Mouse (Mus musculus) midbrain, postnatal 0 days (tissue): Measurements from ENCODE around the gene Shisa8. TPM values are rescaled to one million over a fixed set of nuclear protein-coding genes. Genes with fewer than 3 reads are reported as not detected.
A peak's percentile ranks its signal among the peaks of the same experiment; 100 is the strongest.

ENCODE experiments used
- ATAC-seq: fragments of 200-750 bp; cut with Nextera tagmentation; 2 replicates; pipeline ENCODE4 v1.8.0; 2017; ENCODE audit warnings: moderate number of reproducible peaks, mild to moderate bottlenecking, moderate TSS enrichment, moderate library complexity; ENCODE audit not compliant: low FRiP score
- DNase-seq: peaks from one replicate; pipeline ENCODE4 v3.0.0-alpha.2; 2015; ENCODE audit warnings: low spot score
- H3K27ac ChIP-seq: fragments of 300-500 bp; sonication (generic); 2 replicates; pipeline ENCODE4 v1.5.1; 2014; ENCODE audit warnings: low read depth, mild to moderate bottlenecking, low read length, mixed read lengths
- H3K27me3 ChIP-seq: fragments of 300-500 bp; sonication (generic); 2 replicates; pipeline ENCODE4 v1.6.1; 2014; ENCODE audit warnings: low read length, control low read depth, mixed read lengths; ENCODE audit not compliant: insufficient read depth
- H3K36me3 ChIP-seq: fragments of 300-500 bp; sonication (generic); 2 replicates; pipeline ENCODE4 v1.6.1; 2014; ENCODE audit warnings: low read length, control low read depth, mixed read lengths; ENCODE audit not compliant: insufficient read depth
- H3K4me1 ChIP-seq: fragments of 300-500 bp; sonication (generic); 2 replicates; pipeline ENCODE4 v1.6.1; 2014; ENCODE audit warnings: mild to moderate bottlenecking, control low read depth, antibody characterized with exemption, low read length, mixed read lengths; ENCODE audit not compliant: insufficient read depth
- H3K4me2 ChIP-seq: fragments of 300-500 bp; sonication (generic); 2 replicates; pipeline ENCODE4 v1.6.1; 2014; ENCODE audit warnings: low read depth, mild to moderate bottlenecking, low read length, mixed read lengths; ENCODE audit not compliant: poor library complexity, severe bottlenecking
- H3K4me3 ChIP-seq: fragments of 300-500 bp; sonication (generic); 2 replicates; pipeline ENCODE4 v1.5.1; 2014; ENCODE audit warnings: low read depth, mild to moderate bottlenecking, low read length, moderate library complexity
- H3K9ac ChIP-seq: fragments of 300-500 bp; sonication (generic); replicated peaks from 2 replicates; pipeline ENCODE4 v1.6.1; 2014; ENCODE audit warnings: mild to moderate bottlenecking, low read length, moderate library complexity, mixed read lengths; ENCODE audit not compliant: poor library complexity, severe bottlenecking
- H3K9me3 ChIP-seq: fragments of 300-500 bp; sonication (generic); 2 replicates; pipeline ENCODE4 v1.6.1; 2016; ENCODE audit warnings: low read length, control low read depth
- CTCF ChIP-seq: IDR thresholded peaks from 2 replicates; pipeline ENCODE4 v1.5.1; 2016; ENCODE audit warnings: antibody characterized with exemption, mild to moderate bottlenecking
- WGBS: fragments of 180-500 bp; shearing (Covaris S2); extraction: QIAGEN DNeasy Blood & Tissue Kit; methylation state at CpG from one replicate; pipeline ENCODE4 v1.1.7; 2014; 5-methylcytosine and 5-hydroxymethylcytosine counted together
- polyA plus RNA-seq: library from polyadenylated mRNA; unstranded; fragments of >200 nt; fragmentation: Nextera tagmentation; extraction: Ambion mirVana; gene quantifications from 2 replicates; pipeline ENCODE4 v1.2.1, GENCODE M21; 2015
- total RNA-seq: library from RNA; depleted of rRNA; stranded (reverse); fragments of >200 nt; gene quantifications from 2 replicates; pipeline ENCODE4 v1.2.3, GENCODE M21; 2014

Shisa8 gene
- total and polyA plus RNA-seq, 2 experiments from 2014 or later: 1.6 to 7.6 TPM

DNA sequence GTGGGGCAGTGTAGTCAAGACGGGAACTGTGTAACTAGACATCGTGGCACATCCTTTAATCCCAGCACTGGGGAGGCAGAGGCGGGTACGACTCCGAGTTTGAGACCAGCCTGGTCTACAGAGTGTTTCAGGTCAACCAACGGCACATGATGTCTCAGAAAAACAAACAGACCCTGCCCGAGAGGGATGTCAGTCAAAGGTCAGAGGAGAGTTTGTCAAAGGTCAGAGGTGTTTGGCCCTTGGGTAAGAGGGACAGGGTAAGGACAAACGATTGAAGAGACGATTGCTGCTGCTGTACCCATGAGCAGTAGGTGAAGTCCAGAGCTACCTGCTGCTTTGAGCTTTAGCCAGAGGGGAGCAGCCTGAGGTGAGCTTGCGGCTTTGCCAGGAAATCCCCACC is 29.0 kb downstream of the Shisa8 start:
- no peak overlapping the region for H3K27ac ChIP-seq
- no peaks in the 10 kb centered on the region for H3K27me3 ChIP-seq
- no peaks in the 10 kb centered on the region for H3K4me1 ChIP-seq
- no peak overlapping the region for H3K4me2 ChIP-seq
- no peak overlapping the region for H3K9ac ChIP-seq
- TF ChIP-seq CTCF: no peak
- no peak overlapping the region for H3K4me3 ChIP-seq
- WGBS: 87% methylated on average over 10 of the region's 10 CpGs
- DNase-seq (no peak), ATAC-seq (no peak)
- H3K36me3 ChIP-seq: peaks cover 92% of the 10 kb centered on the region
- H3K9me3 ChIP-seq: no peaks in the 10 kb centered on the region

DNA sequence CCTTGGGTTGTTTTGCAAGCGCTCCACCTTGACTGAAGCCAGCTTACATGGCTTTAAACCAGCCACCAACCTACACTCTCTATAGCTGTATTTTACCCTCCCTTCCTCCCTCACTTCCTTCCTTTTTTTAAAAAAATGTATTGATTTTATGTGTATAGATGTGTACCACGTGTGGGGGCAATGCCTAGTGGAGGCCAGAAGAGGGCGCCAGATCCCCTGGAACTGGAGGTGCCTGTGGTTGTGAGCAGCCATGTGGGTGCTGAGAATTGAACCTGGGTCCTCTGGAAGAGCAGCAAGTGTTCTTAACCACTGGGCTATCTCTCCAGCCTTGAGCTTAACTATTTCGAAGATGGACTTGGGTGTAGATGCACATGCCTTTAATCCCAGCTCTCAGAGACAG is 30.3 kb downstream of the Shisa8 start:
- Histone ChIP-seq H3K4me3 (no peak overlapping the region), H3K27me3 (no peaks in the 10 kb centered on the region), H3K4me2 (no peak overlapping the region), H3K4me1 (no peaks in the 10 kb centered on the region), H3K9me3 (no peaks in the 10 kb centered on the region), H3K9ac (no peak overlapping the region), H3K27ac (no peak overlapping the region), H3K36me3 (peaks cover 97% of the 10 kb centered on the region)
- no peak for DNase-seq
- 98% methylated on average over 4 of the region's 4 CpGs for WGBS
- TF ChIP-seq CTCF: peak; percentile 46; the same call in 1 of the 2 replicates
- no peak for ATAC-seq

DNA sequence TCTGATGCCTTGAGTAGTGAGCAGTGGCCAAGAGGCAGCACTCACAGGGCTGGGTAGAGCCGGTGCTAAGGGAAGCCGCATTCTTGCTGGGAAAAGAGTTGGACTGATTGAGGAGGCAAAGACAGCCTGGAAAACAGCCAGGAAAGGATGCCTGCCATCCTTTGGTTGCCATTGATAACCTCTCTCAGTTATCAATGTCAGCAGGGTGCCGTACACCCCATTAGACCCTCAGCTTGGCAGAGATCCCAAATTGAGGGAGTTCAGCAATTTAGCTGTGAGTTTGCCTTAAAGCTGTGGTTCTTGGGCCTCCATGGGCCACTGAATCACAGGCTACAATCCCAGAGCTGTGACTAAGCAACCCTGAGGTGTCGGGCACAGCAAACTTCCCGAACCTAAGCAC is 31.5 kb downstream of the Shisa8 start:
- Histone ChIP-seq H3K9me3 (no peaks in the 10 kb centered on the region), H3K27ac (no peak overlapping the region), H3K27me3 (no peaks in the 10 kb centered on the region), H3K36me3 (peaks cover 95% of the 10 kb centered on the region), H3K4me1 (no peaks in the 10 kb centered on the region), H3K4me3 (no peak overlapping the region), H3K4me2 (no peak overlapping the region), H3K9ac (no peak overlapping the region)
- 85% methylated on average over 5 of the region's 5 CpGs for whole genome bisulfite sequencing
- no peak for TF ChIP-seq CTCF
- no peak for ATAC-seq
- no peak for DNase-seq

DNA sequence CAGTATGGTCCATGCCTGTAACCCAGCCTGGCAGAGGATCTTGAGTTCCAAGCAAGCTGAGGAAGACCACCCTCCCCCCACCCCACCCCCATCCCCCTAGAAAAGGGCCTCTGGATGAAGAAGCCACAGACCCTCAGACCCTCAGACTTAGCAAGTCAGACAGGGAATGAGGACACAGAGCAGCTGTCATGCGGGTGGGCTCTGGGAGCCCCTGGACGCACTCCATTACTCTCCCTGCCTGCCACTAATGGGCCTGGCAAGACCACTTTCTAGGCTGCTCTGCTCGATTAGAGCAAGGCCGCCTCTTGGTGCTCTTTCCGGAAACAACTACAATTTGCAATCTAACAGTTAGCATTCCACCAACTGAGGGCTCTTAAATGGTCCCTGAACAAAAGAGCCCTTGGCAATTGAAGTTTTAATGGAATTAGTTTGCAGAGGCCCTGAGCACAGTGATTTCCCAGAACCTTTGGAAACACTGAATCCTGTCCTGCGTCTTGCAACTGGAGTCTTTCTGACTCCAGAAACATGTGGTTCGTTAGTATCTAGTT is 34.8 kb downstream of the Shisa8 start:
- Histone ChIP-seq H3K27me3 (no peaks in the 10 kb centered on the region), H3K36me3 (peaks cover 88% of the 10 kb centered on the region), H3K27ac (no peak overlapping the region), H3K4me1 (no peaks in the 10 kb centered on the region), H3K4me3 (no peak overlapping the region), H3K9me3 (no peaks in the 10 kb centered on the region), H3K4me2 (no peak overlapping the region), H3K9ac (no peak overlapping the region)
- no peak for TF ChIP-seq CTCF
- ATAC-seq (no peak), DNase-seq (no peak)
- WGBS: 91% methylated on average over 7 of the region's 7 CpGs

DNA sequence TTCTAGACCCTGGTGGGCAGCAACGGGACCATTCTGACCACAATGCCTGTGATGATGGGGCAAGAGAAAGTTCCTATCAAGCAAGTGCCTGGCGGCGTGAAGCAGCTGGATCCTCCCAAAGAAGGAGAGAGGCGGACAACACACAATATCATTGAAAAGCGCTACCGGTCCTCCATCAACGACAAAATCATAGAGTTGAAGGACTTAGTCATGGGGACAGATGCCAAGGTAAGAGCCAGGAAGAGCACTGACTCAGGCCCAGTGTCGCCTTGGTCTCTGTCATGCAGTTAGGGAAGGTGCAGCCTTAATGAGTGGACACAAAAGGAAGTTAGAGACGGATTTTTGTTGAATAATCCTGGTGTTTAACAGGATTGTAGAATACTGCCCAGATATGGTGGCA is 37.5 kb downstream of the Shisa8 start:
- Histone ChIP-seq H3K27me3 (no peaks in the 10 kb centered on the region), H3K27ac (no peak overlapping the region), H3K9ac (no peak overlapping the region), H3K4me2 (no peak overlapping the region), H3K4me1 (no peaks in the 10 kb centered on the region), H3K9me3 (no peaks in the 10 kb centered on the region), H3K36me3 (peaks cover 87% of the 10 kb centered on the region), H3K4me3 (no peak overlapping the region)
- no peak for TF ChIP-seq CTCF
- DNase-seq: no peak
- 95% methylated on average over 9 of the region's 9 CpGs for WGBS
- no peak for ATAC-seq

DNA sequence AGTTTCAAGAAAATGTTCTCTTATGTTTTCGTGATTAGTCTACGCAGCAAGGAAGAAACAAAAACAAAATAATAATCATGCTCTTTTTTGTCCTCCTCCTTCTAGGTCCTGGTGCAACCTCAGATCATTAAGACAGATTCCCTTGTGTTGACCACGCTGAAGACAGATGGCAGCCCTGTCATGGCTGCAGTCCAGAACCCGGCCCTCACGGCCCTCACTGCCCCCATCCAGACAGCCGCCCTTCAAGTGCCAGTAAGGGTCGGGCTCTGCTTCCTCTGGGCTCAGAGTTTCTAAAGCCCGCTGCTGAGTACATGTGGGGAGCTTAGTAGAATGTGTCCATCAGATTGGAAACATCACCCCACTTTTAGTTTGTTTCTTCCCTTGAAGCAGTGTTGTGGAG is 40.0 kb downstream of the Shisa8 start:
- Histone ChIP-seq H3K4me1 (no peaks in the 10 kb centered on the region), H3K9me3 (no peaks in the 10 kb centered on the region), H3K4me2 (no peak overlapping the region), H3K9ac (no peak overlapping the region), H3K27ac (no peak overlapping the region), H3K27me3 (no peaks in the 10 kb centered on the region), H3K4me3 (no peak overlapping the region), H3K36me3 (peaks cover 67% of the 10 kb centered on the region)
- ATAC-seq: no peak
- DNase-seq: peak; percentile 61
- no peak for TF ChIP-seq CTCF
- 76% methylated on average over 8 of the region's 8 CpGs for WGBS
